Mouse (Mus musculus) erythroblast, embryonic 14.5 days (primary cell): ENCODE measurements around the gene Ifitm1.

ENCODE experiments used
- GATA1 ChIP-seq: IDR thresholded peaks from 2 replicates; pipeline ENCODE4 v1.6.1; 2012; ENCODE audit warnings: low read length, inconsistent platforms, mixed read lengths
- TAL1 ChIP-seq: IDR thresholded peaks from 3 replicates; pipeline ENCODE4 v1.6.1; 2012; ENCODE audit warnings: low read length, inconsistent platforms, mixed read lengths

DNA sequence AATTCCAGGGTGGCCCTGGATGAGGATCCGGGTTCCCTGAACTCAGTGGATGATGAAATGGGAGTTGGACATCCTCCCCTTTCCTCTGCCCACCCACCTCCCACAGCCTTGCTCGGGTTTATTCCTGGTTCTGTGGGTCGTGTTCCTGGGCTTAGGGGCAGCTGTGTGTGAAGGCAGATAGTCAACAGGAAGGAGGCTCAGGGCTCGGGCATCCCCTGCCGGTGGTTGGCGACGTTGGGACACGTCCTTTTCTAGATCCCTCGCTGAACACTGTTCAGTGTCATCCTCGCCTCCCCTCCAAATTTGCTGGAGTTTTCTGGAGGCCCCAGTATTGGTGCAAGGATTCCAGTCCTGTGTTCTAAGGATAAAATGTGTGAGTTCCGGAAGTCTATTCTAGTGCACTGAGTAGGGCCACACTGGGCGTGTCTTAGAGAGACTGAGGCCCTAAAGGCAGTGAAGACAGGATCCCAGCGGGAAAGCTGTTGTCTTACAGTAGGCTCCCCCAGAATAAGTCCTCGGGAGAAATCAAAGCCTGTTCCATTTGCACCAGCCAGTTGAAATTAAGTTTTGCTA is 24.2 kb downstream of the Ifitm1 start:
- TF ChIP-seq GATA1 (no peak), TAL1 (no peak)
